Mouse (Mus musculus) left cerebral cortex, postnatal 10 days (tissue): ENCODE results near the gene Tnrc18. TPM values are rescaled to one million over a fixed set of nuclear protein-coding genes. Genes with fewer than 3 reads are reported as not detected.
A peak's percentile ranks its signal among the peaks of the same experiment; 100 is the strongest.

Experiments used
- DNase-seq, 2 experiments: peaks; one replicate each; pipeline ENCODE4 v3.0.0; 2021 to 2022; ENCODE audit warnings: low spot score in 2 of 2, mixed read lengths in 1 of 2; ENCODE audit errors: extremely low spot score in 1 of 2
- intact Hi-C: fragments of 180-260 bp; cut with DNase I; formaldehyde crosslinking; loops from one replicate; pipeline ENCODE4 v1.15.1; 2025
- total RNA-seq, 2 experiments: library from RNA; stranded (reverse); gene quantifications; 2 replicates each; pipeline ENCODE4 v1.2.3; 2021

The Tnrc18 gene
- total RNA-seq, 2 experiments from 2014 or later = 166 to 177 TPM

- intact Hi-C loops = loop anchor here (2.0 kb wide), 1 partner anchor 45 kb away; no protein-coding TSS in a partner anchor
- peak in 1 of 2 experiments; percentile 70 for DNase-seq
Measured at GRCm38 (mm10) chr5:142814161-142814651, 3.3 kb downstream of the Tnrc18 start.

- DNase-seq = peak in 1 of 2 experiments; percentile 65
- intact Hi-C loops = loop anchor here (2.0 kb wide), 1 partner anchor 45 kb away; no protein-coding TSS in a partner anchor
Measured at GRCm38 (mm10) chr5:142813722-142814111, 3.7 kb downstream of the Tnrc18 start.

- DNase-seq = peak in 1 of 2 experiments; percentile 55
- intact Hi-C loops = no loop called here
Measured at GRCm38 (mm10) chr5:142812976-142813721, 4.3 kb downstream of the Tnrc18 start.

DNA sequence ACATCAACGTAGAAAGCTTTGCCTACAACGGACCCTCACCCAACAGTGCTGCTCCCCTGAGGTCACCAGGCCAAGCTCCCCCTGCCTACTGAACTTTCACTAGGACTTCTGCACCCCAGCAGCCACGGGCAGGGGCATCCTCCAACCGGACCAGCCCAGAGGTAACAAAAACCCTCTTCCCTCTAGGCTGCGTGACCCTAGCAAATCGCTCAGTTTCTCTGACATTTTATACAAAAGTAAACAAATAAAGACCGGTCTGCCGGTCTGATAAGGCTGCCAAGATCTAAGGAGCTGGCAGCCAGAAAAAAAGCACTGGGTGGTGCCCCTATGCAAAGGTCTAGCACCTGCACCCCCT lies 4.9 kb downstream of the Tnrc18 start:
- no peak for DNase-seq
- intact Hi-C loops = no loop called here

- intact Hi-C loops = no loop called here
- DNase-seq = no peak
Measured at GRCm38 (mm10) chr5:142811870-142812443, 5.5 kb downstream of the Tnrc18 start.

- intact Hi-C loops = no loop called here
- DNase-seq = peak in 1 of 2 experiments; percentile 32
Measured at GRCm38 (mm10) chr5:142810710-142811599, 6.5 kb downstream of the Tnrc18 start.

DNA sequence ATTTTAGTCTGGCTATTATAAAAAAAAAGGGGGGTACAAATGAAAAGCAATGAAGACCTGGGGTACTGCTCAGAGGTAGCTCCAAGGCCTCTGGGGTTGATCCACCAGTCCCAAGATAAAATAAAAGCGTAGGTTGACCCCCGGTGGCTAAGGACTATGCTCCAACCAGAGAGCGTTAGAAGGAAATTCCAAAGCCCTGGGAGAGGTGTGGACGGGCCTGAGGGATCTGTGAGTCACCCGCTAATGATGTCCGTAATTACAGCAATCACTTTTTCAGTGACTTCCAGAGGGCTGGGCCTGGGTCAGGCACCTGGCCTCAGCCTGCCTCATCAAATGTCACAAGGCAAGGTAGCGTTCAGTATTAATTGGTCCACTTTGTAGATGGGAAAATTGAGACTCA lies 9.8 kb downstream of the Tnrc18 start:
- intact Hi-C loops = no loop called here
- DNase-seq = no peak

DNA sequence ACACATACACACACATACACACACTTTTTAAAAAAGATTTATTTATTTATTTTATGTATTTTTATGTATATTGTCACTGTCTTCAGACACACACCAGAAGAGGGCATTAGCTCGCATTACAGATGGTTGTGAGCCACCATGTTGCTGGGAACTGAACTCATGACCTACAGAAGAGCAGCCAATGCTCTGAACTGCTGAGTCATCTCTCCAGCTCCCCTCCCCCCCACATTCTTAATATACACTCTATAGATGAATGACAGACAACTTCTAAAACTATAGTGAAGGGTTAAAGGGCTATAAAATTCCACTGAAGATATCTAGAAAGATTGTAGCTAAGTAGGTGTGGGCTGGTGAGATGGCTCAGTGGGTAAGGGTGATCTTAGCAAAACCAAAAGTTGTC lies 13.7 kb downstream of the Tnrc18 start:
- intact Hi-C loops = no loop called here
- no peak for DNase-seq

DNA sequence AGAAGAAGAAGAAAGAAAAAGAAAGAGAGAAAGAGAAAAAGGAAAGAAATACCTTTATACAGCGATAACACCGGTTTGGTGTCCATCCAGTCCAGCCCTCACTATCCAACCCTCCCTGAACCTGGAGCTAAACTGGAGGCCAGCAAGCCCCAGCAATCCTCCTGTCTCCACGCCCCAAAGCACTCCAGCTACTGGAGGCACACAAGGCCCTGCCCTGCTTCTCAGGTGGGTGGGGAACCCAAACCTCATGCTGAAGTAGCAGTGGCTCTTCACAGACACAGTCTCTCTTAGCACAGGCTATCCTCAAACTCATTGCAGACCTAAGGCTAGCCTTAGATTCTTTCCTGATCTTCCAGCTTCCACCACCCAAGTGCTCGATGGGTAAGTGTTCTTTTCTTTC lies 14.6 kb downstream of the Tnrc18 start:
- intact Hi-C loops = no loop called here
- DNase-seq = no peak

DNA sequence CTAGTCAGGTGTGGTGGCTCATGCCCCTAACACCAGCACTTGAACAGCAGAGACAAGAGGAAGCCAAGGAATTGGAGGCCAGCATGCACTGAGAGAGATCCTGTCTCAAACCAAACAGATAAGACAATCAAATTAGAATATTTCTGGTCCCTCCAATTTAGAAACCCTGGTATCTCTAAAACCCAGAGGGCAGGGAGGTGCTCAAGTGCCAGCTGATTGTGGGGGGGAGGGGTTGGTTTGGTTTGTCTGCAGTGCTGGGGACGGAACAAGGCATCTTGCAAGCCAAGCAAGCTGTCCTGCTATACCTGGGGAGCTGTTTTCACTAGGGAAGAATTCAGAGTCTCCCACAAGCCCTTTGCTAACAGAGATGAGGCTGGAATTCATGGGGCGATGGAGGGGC lies 15.5 kb downstream of the Tnrc18 start:
- intact Hi-C loops = no loop called here
- no peak for DNase-seq

GRCm38 (mm10) chr5:142800656-142801055 lies 16.8 kb downstream of the Tnrc18 start:
- DNase-seq = no peak
- intact Hi-C loops = no loop called here

DNA sequence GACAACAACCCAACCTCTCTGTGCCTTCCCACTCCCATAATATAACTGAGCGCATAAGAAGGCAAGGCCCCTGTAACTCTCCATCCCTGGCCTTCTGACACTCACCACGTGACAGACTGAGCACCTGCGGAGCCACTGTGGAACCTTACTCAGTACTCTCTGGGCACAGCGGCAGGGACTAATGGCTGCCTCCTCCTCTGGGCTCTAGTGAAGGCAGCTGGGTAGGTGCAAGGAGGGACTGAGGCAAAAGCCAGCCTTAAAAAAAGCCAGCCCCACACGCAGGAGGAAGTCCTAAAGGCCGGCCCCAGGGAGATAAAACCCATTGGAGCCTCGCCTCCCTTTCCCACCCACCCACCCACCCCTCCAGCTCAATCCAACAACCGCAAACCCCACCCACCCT lies 17.3 kb downstream of the Tnrc18 start:
- intact Hi-C loops = no loop called here
- DNase-seq = no peak

DNA sequence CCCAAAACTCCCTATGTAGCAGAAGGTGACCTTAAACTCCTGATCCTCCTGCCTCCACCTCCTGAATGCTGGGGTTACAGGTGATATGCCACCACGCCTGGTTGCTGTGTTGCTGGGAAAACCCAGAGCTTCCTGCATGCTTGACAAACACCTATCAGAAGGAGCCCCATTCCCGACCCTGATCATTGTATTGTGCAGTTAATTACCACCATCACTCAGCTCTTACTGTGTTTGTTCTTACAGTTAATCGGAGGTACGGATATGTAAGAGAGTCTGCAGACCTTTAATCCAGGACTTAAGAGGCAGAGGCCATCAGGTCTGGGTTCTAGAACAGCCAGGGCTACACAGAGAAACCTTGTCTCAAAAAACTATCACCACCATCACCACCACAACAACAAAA lies 18.2 kb downstream of the Tnrc18 start:
- intact Hi-C loops = no loop called here

GRCm38 (mm10) chr5:142798190-142798589 lies 19.3 kb downstream of the Tnrc18 start:
- intact Hi-C loops = no loop called here
- no peak for DNase-seq

More for the DNA sequence above, 18.2 kb downstream of the Tnrc18 start:
- DNase-seq = no peak

DNA sequence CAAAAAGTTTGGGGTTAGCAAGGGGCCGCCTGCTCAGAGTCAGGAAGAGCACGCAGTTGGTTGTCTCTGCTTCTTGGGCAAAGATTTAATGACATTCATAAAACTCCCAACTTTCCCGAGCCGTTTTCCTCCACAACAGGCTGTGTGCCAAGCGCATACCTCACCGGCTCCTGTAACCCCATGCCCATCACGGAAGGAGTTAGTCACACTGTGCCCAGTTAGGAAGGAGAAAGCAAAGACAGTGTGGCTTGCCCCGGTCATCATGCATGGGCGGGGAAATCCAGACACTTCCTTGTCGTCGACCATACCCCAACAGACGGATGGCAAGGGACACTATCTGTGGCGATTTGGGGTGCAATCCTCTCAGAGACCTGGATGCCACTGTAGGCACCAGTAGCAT lies 19.8 kb downstream of the Tnrc18 start:
- intact Hi-C loops = no loop called here
- DNase-seq = no peak

- DNase-seq = no peak
- intact Hi-C loops = no loop called here
Measured at GRCm38 (mm10) chr5:142796921-142797320, 20.5 kb downstream of the Tnrc18 start.

DNA sequence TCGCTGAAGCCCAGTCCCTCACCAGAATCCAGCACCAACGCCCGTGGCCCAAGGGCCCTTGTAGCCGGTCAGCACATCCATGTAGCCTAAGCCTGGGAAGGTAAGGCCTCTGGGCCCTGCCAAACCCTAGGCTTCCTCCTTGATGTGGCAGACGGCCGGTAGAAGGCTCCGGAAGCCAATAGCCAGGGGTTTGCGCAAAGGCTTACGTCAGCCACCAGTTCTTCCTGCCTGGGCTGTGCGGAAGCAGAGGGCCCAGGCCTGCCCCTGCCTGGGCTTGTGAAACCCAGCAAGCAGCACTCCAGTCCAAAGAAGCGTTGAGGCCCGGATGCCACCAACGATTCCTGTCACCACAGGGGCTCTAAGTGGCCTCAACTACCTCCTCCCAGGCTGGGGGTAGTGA lies 22.9 kb downstream of the Tnrc18 start:
- intact Hi-C loops = no loop called here
- DNase-seq = peak in 1 of 2 experiments; percentile 54

DNA sequence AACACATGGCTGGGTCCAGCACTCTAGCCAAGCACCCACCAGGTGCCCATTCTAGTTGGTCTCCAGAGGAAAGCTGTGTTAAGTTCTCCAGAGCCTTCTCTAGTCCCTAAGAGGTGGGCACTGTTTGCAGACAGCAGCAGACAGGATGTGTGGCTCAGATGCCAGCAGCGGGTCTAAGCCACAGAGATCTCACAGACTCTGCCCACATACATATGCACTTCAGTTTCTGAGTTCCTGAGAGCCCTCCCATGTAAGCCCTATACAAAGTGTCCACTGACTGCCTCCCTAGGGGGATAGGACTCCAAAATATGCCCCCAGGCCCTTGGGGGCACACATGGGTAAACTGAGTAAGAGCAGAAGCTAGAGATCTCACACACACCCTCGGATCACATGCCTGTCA lies 23.3 kb downstream of the Tnrc18 start:
- no peak for DNase-seq
- intact Hi-C loops = no loop called here

DNA sequence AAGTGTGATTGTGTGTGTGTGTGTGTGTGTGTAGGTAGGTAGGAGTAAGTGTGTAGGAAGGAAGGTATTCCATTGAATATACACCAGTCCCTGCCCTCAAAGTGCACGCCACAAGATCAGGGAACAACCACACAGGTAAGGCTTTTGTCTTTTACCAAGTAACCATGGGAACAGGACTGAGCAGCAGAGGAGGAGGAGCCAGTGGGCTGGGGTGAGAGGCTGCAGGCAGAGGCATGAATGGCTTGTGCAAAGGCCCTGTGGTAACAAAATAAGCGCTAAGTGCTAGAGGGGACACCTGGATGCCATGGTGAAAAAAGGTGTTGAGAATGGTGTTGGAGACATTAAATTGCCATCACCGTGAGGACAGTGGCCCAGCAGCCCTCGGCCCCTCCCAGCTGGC lies 24.9 kb downstream of the Tnrc18 start:
- intact Hi-C loops = no loop called here
- DNase-seq = no peak
